Mouse (Mus musculus) limb, embryonic 11.5 days (tissue): Measurements from ENCODE around the gene Slc17a1. TPM values are rescaled to one million over a fixed set of nuclear protein-coding genes. Genes with fewer than 3 reads are reported as not detected.

Source experiments
- ATAC-seq: fragments of 200-750 bp; cut with Nextera tagmentation; 2 replicates; pipeline ENCODE4 v1.8.0; 2017; ENCODE audit warnings: low read depth; ENCODE audit not compliant: insufficient number of reproducible peaks, low FRiP score, low TSS enrichment
- DNase-seq: peaks from one replicate; pipeline ENCODE4 v3.0.0-alpha.2; 2015; ENCODE audit warnings: low spot score
- H3K27ac ChIP-seq: fragments of 300-500 bp; sonication (generic); replicated peaks from 2 replicates; pipeline ENCODE4 v1.5.1; 2014; ENCODE audit warnings: low read depth, mild to moderate bottlenecking, low read length
- H3K27me3 ChIP-seq: fragments of 300-500 bp; sonication (generic); 2 replicates; pipeline ENCODE4 v1.6.1; 2014; ENCODE audit warnings: mild to moderate bottlenecking, low read length, mixed read lengths; ENCODE audit not compliant: control insufficient read depth, insufficient read depth
- H3K36me3 ChIP-seq: fragments of 300-500 bp; sonication (generic); 2 replicates; pipeline ENCODE4 v1.6.1; 2014; ENCODE audit warnings: mild to moderate bottlenecking, low read length, moderate library complexity, mixed read lengths; ENCODE audit not compliant: control insufficient read depth, insufficient read depth
- H3K4me1 ChIP-seq: fragments of 300-500 bp; sonication (generic); 2 replicates; pipeline ENCODE4 v1.6.1; 2014; ENCODE audit warnings: low read length, mixed read lengths; ENCODE audit not compliant: control insufficient read depth, insufficient read depth
- H3K4me2 ChIP-seq: fragments of 300-500 bp; sonication (generic); 2 replicates; pipeline ENCODE4 v1.6.1; 2014; ENCODE audit warnings: low read depth, mild to moderate bottlenecking, moderate library complexity; ENCODE audit not compliant: severe bottlenecking
- H3K4me3 ChIP-seq: fragments of 300-500 bp; sonication (generic); 2 replicates; pipeline ENCODE4 v1.5.1; 2014; ENCODE audit warnings: low read depth, low read length
- H3K9ac ChIP-seq: fragments of 300-500 bp; sonication (generic); 2 replicates; pipeline ENCODE4 v1.6.1; 2014; ENCODE audit warnings: mild to moderate bottlenecking, low read length
- H3K9me3 ChIP-seq: fragments of 300-500 bp; sonication (generic); 2 replicates; pipeline ENCODE4 v1.6.1; 2016; ENCODE audit warnings: low read length; ENCODE audit not compliant: control insufficient read depth
- WGBS: fragments of 180-500 bp; shearing (Covaris S2); extraction: QIAGEN DNeasy Blood & Tissue Kit; methylation state at CpG from one replicate; pipeline ENCODE4 v1.1.7; 2014; 5-methylcytosine and 5-hydroxymethylcytosine counted together
- polyA plus RNA-seq: library from polyadenylated mRNA; unstranded; fragments of >200 nt; fragmentation: Nextera tagmentation; extraction: Ambion mirVana; gene quantifications from 2 replicates; pipeline ENCODE4 v1.2.1, GENCODE M21; 2014

Gene Slc17a1
- polyA plus RNA-seq, 1 experiment from 2014 or later: not detected

DNA sequence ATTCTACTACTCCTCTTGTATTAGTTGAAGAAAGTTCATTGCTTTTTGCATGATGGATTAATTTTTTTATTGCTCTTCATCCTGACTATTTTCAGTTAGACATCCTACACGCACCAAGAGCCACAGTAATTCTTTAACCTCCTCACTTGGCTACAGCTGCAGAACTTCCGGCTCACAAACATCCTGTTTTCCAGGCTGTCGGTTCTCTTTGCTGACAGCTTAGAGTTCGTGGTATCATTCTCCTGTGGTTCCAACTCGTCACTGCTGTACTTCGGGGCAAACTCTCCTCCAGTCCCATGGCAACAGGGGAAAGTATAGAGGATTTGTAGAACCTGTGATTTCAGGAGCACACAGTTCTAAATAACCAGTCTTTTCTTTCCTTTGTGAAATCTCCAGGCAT is 30.7 kb downstream of the Slc17a1 start:
- no peak for ATAC-seq
- Histone ChIP-seq H3K9me3 (no peaks in the 10 kb centered on the region), H3K27ac (no peak overlapping the region), H3K4me2 (no peak overlapping the region), H3K9ac (no peak overlapping the region), H3K4me3 (no peak overlapping the region), H3K27me3 (no peaks in the 10 kb centered on the region), H3K36me3 (no peaks in the 10 kb centered on the region), H3K4me1 (no peaks in the 10 kb centered on the region)
- DNase-seq: no peak
- 75% methylated on average over 6 of the region's 6 CpGs for WGBS

DNA sequence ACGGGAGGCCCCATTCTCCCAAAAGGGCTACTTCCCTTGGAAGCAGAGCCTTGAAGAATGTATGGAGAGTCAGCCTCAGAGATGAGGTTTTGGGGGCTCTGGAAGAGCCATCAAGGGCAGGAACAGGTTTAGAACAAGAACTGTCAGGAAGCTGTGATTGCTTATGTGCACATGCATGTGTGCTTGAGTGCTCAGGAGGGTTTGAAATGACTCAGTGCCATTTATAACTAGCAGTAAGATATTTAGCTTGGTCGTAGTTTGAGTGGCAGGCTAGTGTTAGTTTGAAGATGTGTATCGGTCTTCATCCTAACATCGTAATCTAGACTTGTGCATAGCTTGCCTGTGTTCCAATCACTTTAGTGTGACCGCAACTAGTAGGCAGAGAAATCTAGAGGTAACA is 39.4 kb downstream of the Slc17a1 start:
- H3K4me1 ChIP-seq: no peaks in the 10 kb centered on the region
- no peaks in the 10 kb centered on the region for H3K9me3 ChIP-seq
- H3K4me3 ChIP-seq: no peak overlapping the region
- no peaks in the 10 kb centered on the region for H3K36me3 ChIP-seq
- H3K27ac ChIP-seq: no peak overlapping the region
- H3K27me3 ChIP-seq: no peaks in the 10 kb centered on the region
- no peak overlapping the region for H3K9ac ChIP-seq
- 94% methylated on average over 5 of the region's 5 CpGs for WGBS
- no peak overlapping the region for H3K4me2 ChIP-seq
- no peak for ATAC-seq
- no peak for DNase-seq

DNA sequence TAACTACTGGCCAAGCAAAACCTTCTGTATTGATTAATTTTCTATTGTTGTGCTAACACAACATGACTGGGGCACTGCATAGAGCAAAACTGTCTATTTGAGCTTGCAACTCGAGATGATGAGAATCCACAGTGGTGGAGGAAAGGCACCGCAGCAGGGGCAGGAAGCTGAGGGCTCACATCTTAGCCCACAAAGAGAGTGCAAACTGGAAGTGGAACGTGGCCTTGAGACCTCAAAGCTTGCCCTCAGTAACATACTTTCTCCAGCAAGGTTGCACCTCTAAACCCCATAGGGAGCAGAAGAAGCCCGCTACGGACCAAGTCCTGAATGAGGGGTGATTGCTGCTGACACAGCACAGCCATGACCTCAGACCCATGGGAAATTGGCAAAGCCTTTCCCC is 42.6 kb downstream of the Slc17a1 start:
- H3K4me3 ChIP-seq: no peak overlapping the region
- WGBS: 80% methylated on average over 5 of the region's 5 CpGs

DNA sequence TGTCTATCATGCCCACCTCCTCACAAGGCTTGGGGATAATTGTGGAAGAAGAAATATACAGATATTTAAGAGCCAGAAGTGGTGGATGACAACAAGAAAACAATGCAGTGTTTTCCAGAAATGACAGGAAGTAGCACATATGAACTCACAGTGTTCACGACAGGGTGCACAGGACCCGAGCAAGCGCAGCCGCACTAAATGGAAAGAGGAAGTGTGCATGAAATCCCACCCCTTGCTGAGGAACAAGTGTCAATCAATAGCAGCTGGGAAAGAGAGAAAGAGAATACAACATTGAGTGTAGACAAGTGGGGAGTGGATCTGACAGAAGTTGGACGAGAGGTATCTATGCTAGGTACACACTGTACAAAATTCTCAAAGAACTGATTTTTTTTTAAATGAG is 43.8 kb downstream of the Slc17a1 start:
- DNase-seq: no peak
- Histone ChIP-seq H3K9me3 (no peaks in the 10 kb centered on the region), H3K4me2 (no peak overlapping the region), H3K4me3 (no peak overlapping the region), H3K36me3 (no peaks in the 10 kb centered on the region), H3K4me1 (no peaks in the 10 kb centered on the region), H3K27ac (no peak overlapping the region), H3K27me3 (no peaks in the 10 kb centered on the region), H3K9ac (no peak overlapping the region)
- WGBS: 83% methylated on average over 5 of the region's 5 CpGs
- no peak for ATAC-seq

More for the DNA sequence above, 42.6 kb downstream of the Slc17a1 start:
- no peak for ATAC-seq
- Histone ChIP-seq H3K9ac (no peak overlapping the region), H3K27me3 (no peaks in the 10 kb centered on the region), H3K36me3 (no peaks in the 10 kb centered on the region), H3K27ac (no peak overlapping the region), H3K9me3 (no peaks in the 10 kb centered on the region), H3K4me2 (no peak overlapping the region), H3K4me1 (no peaks in the 10 kb centered on the region)
- no peak for DNase-seq

DNA sequence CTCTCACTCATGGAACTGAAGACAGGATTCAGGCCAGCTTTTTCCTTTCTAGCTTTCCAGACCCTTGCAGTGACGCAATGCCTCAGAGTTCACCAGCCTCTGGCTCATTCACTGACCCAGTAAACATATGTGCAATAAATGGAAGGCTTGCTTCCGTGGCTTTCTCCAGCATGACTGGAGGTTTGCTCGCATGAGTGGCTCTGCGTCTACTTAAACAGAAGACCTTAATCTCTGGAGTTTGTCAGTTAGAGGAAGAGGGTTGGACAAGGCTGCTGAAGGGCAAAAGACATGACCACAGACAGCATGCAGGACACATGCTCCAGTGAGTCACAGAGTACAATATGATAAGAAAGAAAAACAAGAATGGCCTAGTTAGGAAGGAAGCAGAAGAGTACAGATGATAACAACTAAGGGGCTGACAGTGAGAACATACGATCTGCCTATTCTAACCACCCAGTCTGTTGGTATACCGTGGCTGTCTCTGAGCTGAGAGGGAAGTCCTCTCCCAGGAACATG is 46.3 kb downstream of the Slc17a1 start:
- Histone ChIP-seq H3K27ac (no peak overlapping the region), H3K4me3 (no peak overlapping the region), H3K4me2 (no peak overlapping the region), H3K4me1 (no peaks in the 10 kb centered on the region), H3K9ac (no peak overlapping the region), H3K36me3 (no peaks in the 10 kb centered on the region), H3K9me3 (no peaks in the 10 kb centered on the region), H3K27me3 (no peaks in the 10 kb centered on the region)
- ATAC-seq: no peak
- WGBS: 62% methylated on average over 6 of the region's 6 CpGs
- no peak for DNase-seq

DNA sequence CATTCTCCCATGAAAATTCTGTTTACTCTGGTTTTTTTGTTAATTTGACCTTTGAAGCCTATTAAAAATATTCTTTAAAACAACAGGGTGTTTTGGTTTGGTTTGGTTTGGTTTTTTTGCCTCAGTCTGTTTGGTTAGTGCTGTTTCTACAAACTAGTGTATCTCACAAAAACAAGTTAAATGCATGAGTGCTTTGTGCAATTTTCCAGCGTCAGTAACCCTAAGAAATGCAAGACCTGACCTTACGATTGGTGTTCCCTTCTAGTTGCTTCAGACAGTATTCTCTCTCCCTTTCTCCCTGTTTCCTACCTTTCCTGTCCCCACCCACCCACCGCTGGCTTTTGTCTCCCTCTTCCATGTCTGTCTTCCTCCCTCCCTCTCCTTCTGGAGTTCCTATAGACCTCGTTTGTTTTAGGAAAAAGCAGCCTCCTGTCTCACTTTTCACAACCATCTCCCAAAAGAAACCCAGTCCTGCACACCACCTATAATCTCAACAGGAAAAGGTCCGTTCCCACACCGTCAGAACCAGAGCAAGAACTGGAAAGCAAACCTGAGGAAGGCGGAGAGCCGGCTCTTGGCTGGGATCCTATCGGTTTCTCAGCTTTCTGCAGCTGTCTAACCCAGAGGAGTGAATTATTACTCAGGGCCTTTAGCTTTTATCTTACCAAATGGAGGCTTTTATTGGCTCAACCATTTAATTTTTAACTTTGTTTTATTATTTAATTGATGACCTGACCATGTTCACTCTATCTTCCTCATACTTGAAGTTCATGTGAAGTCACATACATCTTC is 47.0 kb downstream of the Slc17a1 start, which contains the start of gene Slc17a4:
TSS of gene Slc17a4 (minus strand) at position 634 of the 792 bp plus-strand sequence.
- ATAC-seq: no peak

DNA sequence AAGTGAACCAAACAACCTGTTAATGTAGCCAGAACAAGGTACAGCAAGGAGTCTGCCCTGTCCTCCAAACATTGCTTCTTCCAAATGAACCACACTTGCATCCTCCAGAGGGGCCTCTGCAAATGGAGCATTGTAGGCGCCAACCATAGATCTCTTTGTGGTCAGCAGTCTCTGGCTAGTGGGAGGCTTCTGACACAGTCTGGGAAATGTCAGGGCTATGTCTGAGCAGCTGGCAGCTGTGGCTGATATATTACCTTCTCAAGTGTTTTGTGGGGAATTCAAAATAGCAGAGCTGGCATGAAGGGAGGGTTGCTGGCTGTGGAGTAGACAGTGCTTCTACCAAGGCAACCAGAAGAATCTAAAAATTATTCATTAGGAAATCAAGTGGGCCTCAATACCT is 48.6 kb downstream of the Slc17a1 start:
- no peaks in the 10 kb centered on the region for H3K9me3 ChIP-seq
- no peaks in the 10 kb centered on the region for H3K36me3 ChIP-seq
- no peaks in the 10 kb centered on the region for H3K4me1 ChIP-seq
- H3K4me2 ChIP-seq: no peak overlapping the region
- H3K4me3 ChIP-seq: no peak overlapping the region
- H3K9ac ChIP-seq: no peak overlapping the region
- ATAC-seq: no peak
- no peaks in the 10 kb centered on the region for H3K27me3 ChIP-seq
- 66% methylated on average over 1 of the region's 1 CpGs for WGBS
- DNase-seq: no peak
- no peak overlapping the region for H3K27ac ChIP-seq

More for the DNA sequence above, 47.0 kb downstream of the Slc17a1 start, which contains the start of gene Slc17a4:
- Histone ChIP-seq H3K36me3 (no peaks in the 10 kb centered on the region), H3K4me2 (no peak within 1 kb of the TSS), H3K27me3 (no peaks in the 10 kb centered on the region), H3K4me3 (no peak within 1 kb of the TSS), H3K4me1 (no peaks in the 10 kb centered on the region), H3K27ac (no peak within 1 kb of the TSS), H3K9me3 (no peaks in the 10 kb centered on the region), H3K9ac (no peak within 1 kb of the TSS)
- WGBS: 73% methylated on average over 9 of the region's 9 CpGs
- DNase-seq: no peak

DNA sequence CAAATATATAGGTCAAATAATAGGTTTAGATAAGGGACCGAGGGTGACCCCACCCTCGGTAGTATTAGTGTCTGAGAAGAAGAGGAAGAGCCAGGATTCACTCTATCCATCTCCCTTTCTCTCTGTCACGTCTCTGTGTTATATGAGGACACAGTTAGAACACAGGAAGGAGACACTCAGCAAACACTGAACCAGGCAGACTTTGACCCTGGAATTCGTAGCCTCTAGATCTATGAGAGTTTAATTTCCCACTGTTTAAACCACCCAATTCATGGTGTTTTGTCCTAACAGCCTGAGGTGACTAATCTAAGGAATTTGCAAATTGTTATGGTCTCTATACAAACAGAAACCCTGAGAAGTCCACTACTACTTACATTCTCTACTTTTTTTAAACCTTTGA is 50.1 kb downstream of the Slc17a1 start:
- WGBS: 81% methylated on average over 4 of the region's 4 CpGs
- no peak for ATAC-seq
- H3K9ac ChIP-seq: no peak overlapping the region

More for the DNA sequence above, 50.1 kb downstream of the Slc17a1 start:
- Histone ChIP-seq H3K9me3 (no peaks in the 10 kb centered on the region), H3K4me1 (no peaks in the 10 kb centered on the region), H3K27me3 (no peaks in the 10 kb centered on the region), H3K27ac (no peak overlapping the region), H3K4me3 (no peak overlapping the region), H3K36me3 (no peaks in the 10 kb centered on the region), H3K4me2 (no peak overlapping the region)
- no peak for DNase-seq
